Mouse (Mus musculus) natural killer cell, adult 2 months (primary cell): ENCODE data around the gene Zfp207.
"Not testable (repeated sequence)": the region's sequence is repeated elsewhere in the genome, so short reads cannot be mapped to it uniquely, and the experiment has no call there.

Experiments
- DNase-seq, 2 experiments: peaks; one replicate each; pipeline ENCODE4 v3.0.0; 2022; ENCODE audit warnings: low spot score in 2 of 2

The Zfp207 gene

GRCm38 (mm10) chr11:80383019-80383625, at the start of gene Zfp207:
Zfp207 (plus strand) TSS chr11:80383279.
- DNase-seq, result peak; percentile 95 to 96

- DNase-seq, result no peak
Observed at GRCm38 (mm10) chr11:80335609-80336350, 47.3 kb upstream of the Zfp207 start.

- DNase-seq, result no peak
Observed at GRCm38 (mm10) chr11:80336351-80336730, 46.7 kb upstream of the Zfp207 start.

GRCm38 (mm10) chr11:80342482-80342881, 40.6 kb upstream of the Zfp207 start:
- no peak for DNase-seq

- DNase-seq, result peak; percentile 67 to 77
Observed at GRCm38 (mm10) chr11:80351832-80352430, 31.1 kb upstream of the Zfp207 start.

GRCm38 (mm10) chr11:80354832-80355231, 28.2 kb upstream of the Zfp207 start:
- peak in 1 of 2 experiments; percentile 8 for DNase-seq

- DNase-seq, result no peak
Observed at GRCm38 (mm10) chr11:80368949-80369348, 14.1 kb upstream of the Zfp207 start.

- peak in 1 of 2 experiments; percentile 7 for DNase-seq
Observed at GRCm38 (mm10) chr11:80376651-80377050, 6.4 kb upstream of the Zfp207 start.

- DNase-seq, result peak; percentile 65 to 77
Observed at GRCm38 (mm10) chr11:80377712-80378451, 5.2 kb upstream of the Zfp207 start, which contains the start of gene 5730455P16Rik. 5730455P16Rik (minus strand) TSS chr11:80378034.

- not testable (repeated sequence) for DNase-seq
Observed at GRCm38 (mm10) chr11:80378452-80379068, 4.5 kb upstream of the Zfp207 start.

GRCm38 (mm10) chr11:80379184-80379583, 3.9 kb upstream of the Zfp207 start:
- not testable (repeated sequence) for DNase-seq

GRCm38 (mm10) chr11:80382626-80383018, 457 bp upstream of the Zfp207 start:
- DNase-seq, result no peak

- no peak for DNase-seq
Observed at GRCm38 (mm10) chr11:80383626-80384046, 557 bp downstream of the Zfp207 start.

GRCm38 (mm10) chr11:80384461-80384860, 1.4 kb downstream of the Zfp207 start:
- no peak for DNase-seq

- no peak for DNase-seq
Observed at GRCm38 (mm10) chr11:80385055-80385454, 2.0 kb downstream of the Zfp207 start.

GRCm38 (mm10) chr11:80386790-80387189, 3.7 kb downstream of the Zfp207 start:
- DNase-seq, result no peak

GRCm38 (mm10) chr11:80389885-80390284, 6.8 kb downstream of the Zfp207 start:
- DNase-seq, result no peak

- DNase-seq, result no peak
Observed at GRCm38 (mm10) chr11:80391407-80392120, 8.5 kb downstream of the Zfp207 start.

- DNase-seq, result no peak
Observed at GRCm38 (mm10) chr11:80395930-80396329, 12.9 kb downstream of the Zfp207 start.

GRCm38 (mm10) chr11:80396617-80397016, 13.5 kb downstream of the Zfp207 start:
- no peak for DNase-seq

GRCm38 (mm10) chr11:80407878-80408277, 24.8 kb downstream of the Zfp207 start:
- not testable (repeated sequence) for DNase-seq
